Mouse (Mus musculus): ENCODE measurements at regions not wholly inside any gene's neighbourhood (a gene's known extent, or its start where the extent isn't known, plus 50 kb on each side); places are given as distances from the start of the nearest gene placed in this dataset.

DNA sequence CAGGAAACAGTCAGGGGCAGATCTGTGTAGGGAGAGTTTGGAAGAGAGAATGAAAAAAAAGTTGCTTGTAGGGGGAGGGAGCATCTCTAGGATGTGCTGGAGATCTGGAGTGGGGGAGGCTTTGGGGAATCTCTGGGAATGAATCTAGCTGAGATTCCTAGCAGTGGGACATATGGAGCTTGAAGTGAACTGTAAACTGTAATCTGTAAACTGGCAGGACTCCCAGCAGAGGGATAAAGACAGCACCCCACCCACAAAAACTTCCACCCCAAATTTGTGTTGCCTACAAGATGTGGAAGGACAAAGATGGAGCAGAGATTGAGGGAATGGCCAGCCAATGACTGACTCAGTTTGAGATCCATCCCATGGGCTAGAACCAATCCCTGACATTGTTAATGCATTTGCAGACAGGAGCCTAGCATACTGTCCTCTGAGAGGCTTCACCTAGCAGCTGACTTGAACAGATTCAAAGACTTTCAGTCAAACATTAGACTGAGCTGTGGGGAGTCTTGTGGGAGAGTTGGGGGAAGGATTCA, 87.7 kb upstream of the Adam6b start:
- no peak overlapping the region for H3K4me3 ChIP-seq (ENCODE audit: low read depth, low read length)
- no peak overlapping the region for H3K9ac ChIP-seq (ENCODE audit: low read length)
- H3K27me3 ChIP-seq (ENCODE audit: control insufficient read depth, insufficient read depth, low read length) = no peaks in the 10 kb centered on the region
- H3K27ac ChIP-seq (ENCODE audit: low read depth, low read length) = no peak overlapping the region
- H3K9me3 ChIP-seq (ENCODE audit: control insufficient read depth, low read length) = no peaks in the 10 kb centered on the region; the same call in 1 of the 2 replicates
- H3K36me3 ChIP-seq (ENCODE audit: control insufficient read depth, insufficient read depth, low read length) = no peaks in the 10 kb centered on the region
- ATAC-seq (replicated peaks; ENCODE audit: low FRiP score) (no peak), DNase-seq (ENCODE audit: low spot score) (no peak)
- no peaks in the 10 kb centered on the region for H3K4me1 ChIP-seq (replicated peaks; ENCODE audit: control insufficient read depth, insufficient read depth, low read length)
- no peak overlapping the region for H3K4me2 ChIP-seq (ENCODE audit: low read depth, low read length, severe bottlenecking)

DNA sequence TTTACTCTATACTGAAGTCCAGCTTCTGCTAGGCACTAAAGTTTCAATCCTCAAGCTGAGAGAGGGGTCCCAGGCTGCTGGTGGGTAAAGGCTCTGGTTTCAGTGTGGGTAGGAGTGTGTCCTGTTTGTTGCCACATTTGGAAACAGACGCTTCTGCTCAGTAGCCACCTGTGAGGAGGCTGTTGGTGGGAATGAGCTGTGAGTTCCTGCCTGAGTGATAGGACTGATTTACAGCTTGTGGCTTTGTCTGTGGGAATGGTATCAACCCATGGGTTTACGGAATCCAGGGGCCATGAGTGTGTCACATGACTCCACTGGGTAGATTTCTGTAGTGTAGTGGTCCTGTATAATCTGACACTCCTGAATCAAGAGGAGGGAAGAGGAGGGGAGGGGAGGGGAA, 86.5 kb upstream of the Adam6b start:
- ATAC-seq (replicated peaks; ENCODE audit: low FRiP score) (no peak), DNase-seq (ENCODE audit: low spot score) (no peak)
- Histone ChIP-seq H3K4me2 (ENCODE audit: low read depth, low read length, severe bottlenecking) (no peak overlapping the region), H3K4me3 (ENCODE audit: low read depth, low read length) (no peak overlapping the region), H3K9ac (ENCODE audit: low read length) (no peak overlapping the region), H3K9me3 (ENCODE audit: control insufficient read depth, low read length) (no peaks in the 10 kb centered on the region; the same call in none of the 2 replicates), H3K36me3 (ENCODE audit: control insufficient read depth, insufficient read depth, low read length) (no peaks in the 10 kb centered on the region), H3K27me3 (ENCODE audit: control insufficient read depth, insufficient read depth, low read length) (no peaks in the 10 kb centered on the region), H3K27ac (ENCODE audit: low read depth, low read length) (no peak overlapping the region), H3K4me1 (replicated peaks; ENCODE audit: control insufficient read depth, insufficient read depth, low read length) (no peaks in the 10 kb centered on the region)
- 82% methylated on average over 2 of the region's 2 CpGs for WGBS

DNA sequence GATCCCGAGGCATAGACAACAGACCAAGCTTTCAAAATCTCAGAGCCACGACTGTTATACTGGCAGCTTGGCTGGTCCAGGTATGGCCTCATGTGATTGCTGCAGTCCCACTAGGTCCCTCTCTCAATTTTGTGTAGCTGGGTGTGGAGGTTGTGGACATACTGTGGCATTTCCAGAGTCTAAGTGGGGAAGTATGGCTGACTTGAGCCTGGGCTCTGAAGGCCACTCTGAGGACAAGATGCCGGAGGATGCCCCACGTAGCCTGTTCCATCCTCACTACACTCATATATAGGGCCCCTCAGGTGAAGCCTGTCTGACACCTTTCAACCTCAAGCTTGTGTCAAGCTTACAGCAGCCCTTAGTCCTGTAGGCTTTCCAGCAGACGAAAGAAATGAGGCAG, 78.2 kb upstream of the Adam6b start:
- Histone ChIP-seq H3K9ac (ENCODE audit: low read length) (no peak overlapping the region), H3K27me3 (ENCODE audit: control insufficient read depth, insufficient read depth, low read length) (no peaks in the 10 kb centered on the region), H3K4me3 (ENCODE audit: low read depth, low read length) (no peak overlapping the region), H3K4me2 (ENCODE audit: low read depth, low read length, severe bottlenecking) (no peak overlapping the region), H3K36me3 (ENCODE audit: control insufficient read depth, insufficient read depth, low read length) (no peaks in the 10 kb centered on the region), H3K4me1 (replicated peaks; ENCODE audit: control insufficient read depth, insufficient read depth, low read length) (no peaks in the 10 kb centered on the region), H3K27ac (ENCODE audit: low read depth, low read length) (no peak overlapping the region), H3K9me3 (ENCODE audit: control insufficient read depth, low read length) (no peaks in the 10 kb centered on the region; the same call in none of the 2 replicates)
- ATAC-seq (replicated peaks; ENCODE audit: low FRiP score) = no peak
- DNase-seq (ENCODE audit: low spot score) = no peak
- WGBS = 82% methylated on average over 5 of the region's 5 CpGs

DNA sequence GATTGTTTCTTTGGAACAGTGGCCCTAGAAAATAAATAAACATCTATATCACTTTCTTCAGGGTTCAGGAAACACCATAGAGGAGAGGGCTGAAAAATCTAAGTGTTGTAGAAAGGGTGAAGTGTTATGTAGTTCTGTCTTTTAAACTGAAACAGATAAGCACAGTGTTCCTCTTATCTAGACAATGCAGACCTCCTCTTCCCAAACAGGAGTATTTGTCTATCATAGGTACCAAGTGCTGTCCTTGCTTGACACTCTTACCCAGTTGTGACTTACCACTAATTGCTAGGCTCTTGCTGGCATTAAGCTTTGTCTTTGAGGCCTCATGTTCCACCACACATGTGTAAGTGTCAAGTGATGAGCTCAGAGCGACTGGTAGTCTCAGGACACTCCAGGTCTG, 75.3 kb upstream of the Adam6b start:
- 59% methylated on average over 1 of the region's 1 CpGs for WGBS
- Histone ChIP-seq H3K4me1 (replicated peaks; ENCODE audit: control insufficient read depth, insufficient read depth, low read length) (no peaks in the 10 kb centered on the region), H3K27me3 (ENCODE audit: control insufficient read depth, insufficient read depth, low read length) (no peaks in the 10 kb centered on the region), H3K27ac (ENCODE audit: low read depth, low read length) (no peak overlapping the region), H3K36me3 (ENCODE audit: control insufficient read depth, insufficient read depth, low read length) (no peaks in the 10 kb centered on the region), H3K9me3 (ENCODE audit: control insufficient read depth, low read length) (no peaks in the 10 kb centered on the region), H3K4me2 (ENCODE audit: low read depth, low read length, severe bottlenecking) (no peak overlapping the region), H3K9ac (ENCODE audit: low read length) (no peak overlapping the region), H3K4me3 (ENCODE audit: low read depth, low read length) (no peak overlapping the region)
- ATAC-seq (replicated peaks; ENCODE audit: low FRiP score) (no peak), DNase-seq (ENCODE audit: low spot score) (no peak)

DNA sequence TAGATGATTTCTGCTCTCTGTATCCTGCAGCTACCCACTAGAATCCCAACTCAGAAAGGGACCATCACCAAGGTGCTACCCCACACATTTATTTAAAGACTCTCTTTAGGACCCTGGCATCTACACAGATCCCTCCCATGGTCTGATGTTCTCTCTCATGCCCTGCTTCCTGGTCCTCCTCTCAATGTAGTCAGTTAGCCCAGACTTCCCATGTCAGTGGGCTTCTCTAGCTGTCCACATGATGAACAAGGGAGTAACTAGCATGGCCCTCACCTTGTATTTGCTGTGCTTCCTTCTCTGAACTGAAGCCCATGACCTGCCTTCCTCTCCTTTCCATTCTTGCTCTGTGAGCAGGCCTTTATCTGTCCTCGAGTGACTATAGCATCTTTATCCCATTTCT, 71.8 kb upstream of the Adam6b start:
- no peaks in the 10 kb centered on the region for H3K9me3 ChIP-seq (ENCODE audit: control insufficient read depth, low read length)
- WGBS = 73% methylated on average over 1 of the region's 1 CpGs
- H3K4me2 ChIP-seq (ENCODE audit: low read depth, low read length, severe bottlenecking) = no peak overlapping the region
- no peak overlapping the region for H3K9ac ChIP-seq (ENCODE audit: low read length)
- H3K4me1 ChIP-seq (replicated peaks; ENCODE audit: control insufficient read depth, insufficient read depth, low read length) = no peaks in the 10 kb centered on the region
- no peak overlapping the region for H3K4me3 ChIP-seq (ENCODE audit: low read depth, low read length)
- H3K36me3 ChIP-seq (ENCODE audit: control insufficient read depth, insufficient read depth, low read length) = no peaks in the 10 kb centered on the region
- ATAC-seq (replicated peaks; ENCODE audit: low FRiP score) (no peak), DNase-seq (ENCODE audit: low spot score) (no peak)
- H3K27ac ChIP-seq (ENCODE audit: low read depth, low read length) = no peak overlapping the region
- no peaks in the 10 kb centered on the region for H3K27me3 ChIP-seq (ENCODE audit: control insufficient read depth, insufficient read depth, low read length)

DNA sequence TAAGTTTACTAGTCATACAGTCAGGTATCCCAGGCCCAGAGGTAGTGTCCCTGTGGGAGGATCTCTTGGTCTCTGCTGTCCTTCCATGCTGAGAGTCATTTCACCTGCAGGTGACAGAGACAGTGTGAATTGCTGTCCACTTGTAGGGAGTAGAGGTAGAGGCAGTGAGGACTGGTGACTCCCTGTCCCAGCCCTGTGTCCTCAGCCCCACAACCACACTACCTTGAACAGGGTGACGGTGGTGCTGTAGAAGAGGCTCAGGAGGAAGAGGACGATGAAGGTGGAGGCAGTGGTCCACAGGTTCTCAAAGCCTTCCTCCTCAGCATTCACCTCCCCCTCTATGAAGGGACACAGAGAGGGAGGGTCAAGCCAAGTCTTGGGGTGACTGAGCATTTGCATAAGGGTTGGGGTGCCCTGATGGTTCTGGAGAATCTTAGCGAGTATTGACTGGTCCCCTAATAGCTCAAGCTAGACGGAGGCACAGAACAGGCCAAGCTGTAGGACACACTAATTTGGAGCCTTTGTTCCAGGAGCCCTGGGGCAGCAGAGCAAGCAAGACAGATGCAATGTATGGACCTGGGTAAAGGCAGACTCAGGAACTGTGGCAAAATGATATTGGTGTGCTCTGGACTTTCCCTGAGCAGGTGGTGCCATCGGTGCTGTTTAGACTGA, 70.4 kb upstream of the Adam6b start:
- Histone ChIP-seq H3K4me2 (ENCODE audit: low read depth, low read length, severe bottlenecking) (no peak overlapping the region), H3K27ac (ENCODE audit: low read depth, low read length) (no peak overlapping the region), H3K9me3 (ENCODE audit: control insufficient read depth, low read length) (no peaks in the 10 kb centered on the region), H3K36me3 (ENCODE audit: control insufficient read depth, insufficient read depth, low read length) (no peaks in the 10 kb centered on the region), H3K4me3 (ENCODE audit: low read depth, low read length) (no peak overlapping the region), H3K4me1 (replicated peaks; ENCODE audit: control insufficient read depth, insufficient read depth, low read length) (no peaks in the 10 kb centered on the region), H3K27me3 (ENCODE audit: control insufficient read depth, insufficient read depth, low read length) (no peaks in the 10 kb centered on the region), H3K9ac (ENCODE audit: low read length) (no peak overlapping the region)
- no peak for ATAC-seq (replicated peaks; ENCODE audit: low FRiP score)
- 89% methylated on average over 5 of the region's 5 CpGs for WGBS
- no peak for DNase-seq (ENCODE audit: low spot score)

DNA sequence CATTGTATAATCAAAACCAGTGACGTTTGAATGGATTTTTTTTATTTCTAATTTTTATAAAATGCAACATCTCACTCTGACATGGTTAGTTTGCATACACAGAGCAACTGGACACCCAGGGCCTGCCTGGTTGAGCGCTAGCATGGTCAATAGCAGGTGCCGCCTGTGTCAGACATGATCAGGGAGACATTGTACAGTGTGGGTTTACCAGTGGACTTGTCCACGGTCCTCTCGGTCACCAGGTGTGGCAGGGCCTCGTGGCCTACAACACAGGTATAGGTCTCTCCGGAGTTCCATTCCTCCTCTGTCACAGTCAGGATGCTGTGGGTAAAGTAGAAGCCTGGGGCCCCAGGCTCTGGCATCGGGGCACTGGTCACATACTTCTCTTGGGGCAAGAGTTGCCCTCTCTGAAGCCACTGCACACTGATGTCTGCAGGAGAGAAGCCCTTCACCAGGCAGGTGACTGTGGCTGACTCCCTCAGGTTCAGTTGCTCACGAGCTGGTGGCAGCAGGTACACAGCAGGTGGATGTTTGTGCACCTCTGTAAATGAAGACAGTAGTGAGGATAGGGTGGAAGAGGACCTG, 68.5 kb upstream of the Adam6b start:
- no peaks in the 10 kb centered on the region for H3K9me3 ChIP-seq (ENCODE audit: control insufficient read depth, low read length)
- H3K4me2 ChIP-seq (ENCODE audit: low read depth, low read length, severe bottlenecking) = no peak overlapping the region
- 82% methylated on average over 9 of the region's 9 CpGs for WGBS
- no peaks in the 10 kb centered on the region for H3K36me3 ChIP-seq (ENCODE audit: control insufficient read depth, insufficient read depth, low read length)
- ATAC-seq (replicated peaks; ENCODE audit: low FRiP score) (no peak), DNase-seq (ENCODE audit: low spot score) (no peak)
- H3K4me3 ChIP-seq (ENCODE audit: low read depth, low read length) = no peak overlapping the region
- no peaks in the 10 kb centered on the region for H3K4me1 ChIP-seq (replicated peaks; ENCODE audit: control insufficient read depth, insufficient read depth, low read length)
- no peaks in the 10 kb centered on the region for H3K27me3 ChIP-seq (ENCODE audit: control insufficient read depth, insufficient read depth, low read length)
- H3K27ac ChIP-seq (ENCODE audit: low read depth, low read length) = no peak overlapping the region
- no peak overlapping the region for H3K9ac ChIP-seq (ENCODE audit: low read length)

DNA sequence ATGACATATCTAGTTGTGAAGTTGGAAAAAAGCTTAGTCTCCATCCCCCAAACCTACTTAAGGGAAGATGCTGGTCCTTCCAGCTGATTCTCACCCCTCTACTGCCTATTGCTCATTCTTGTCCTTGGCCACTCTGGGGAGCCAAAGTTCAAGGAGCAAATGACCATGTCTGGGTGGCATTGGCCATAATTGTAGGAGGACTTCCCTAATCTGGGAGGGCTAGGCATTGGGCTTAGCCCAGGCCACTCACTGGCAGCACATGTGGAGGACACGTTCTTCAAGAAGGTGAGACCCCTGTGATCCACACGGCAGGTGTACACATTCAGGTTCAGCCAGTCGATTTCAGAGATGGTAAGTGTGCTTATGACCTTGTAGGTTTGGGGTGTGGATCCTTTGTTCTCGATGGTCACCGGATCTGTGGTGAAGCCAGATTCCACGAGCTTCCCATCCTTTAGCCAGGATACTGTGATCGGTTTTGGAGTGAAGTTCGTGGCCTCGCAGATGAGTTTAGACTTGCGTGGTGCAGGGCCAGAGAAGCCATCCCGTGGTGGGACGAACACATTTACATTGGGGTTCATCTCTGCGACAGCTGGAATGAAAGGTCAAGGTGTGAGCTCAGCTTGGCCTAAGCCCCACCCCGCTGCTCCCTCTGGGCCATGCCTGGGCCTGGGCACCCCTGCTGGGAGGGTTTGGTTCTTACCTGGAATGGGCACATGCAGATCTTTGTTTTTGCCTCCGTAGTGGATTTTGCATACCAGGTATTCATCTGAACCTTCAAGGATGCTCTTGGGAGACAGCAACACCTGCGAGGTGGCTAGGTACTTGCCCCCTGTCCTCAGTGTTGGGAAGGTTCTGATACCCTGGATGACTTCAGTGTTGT, 67.4 kb upstream of the Adam6b start:
- 88% methylated on average over 16 of the region's 16 CpGs for WGBS
- Histone ChIP-seq H3K27me3 (ENCODE audit: control insufficient read depth, insufficient read depth, low read length) (no peaks in the 10 kb centered on the region), H3K4me3 (ENCODE audit: low read depth, low read length) (no peak overlapping the region), H3K9ac (ENCODE audit: low read length) (no peak overlapping the region), H3K36me3 (ENCODE audit: control insufficient read depth, insufficient read depth, low read length) (no peaks in the 10 kb centered on the region), H3K4me2 (ENCODE audit: low read depth, low read length, severe bottlenecking) (no peak overlapping the region), H3K9me3 (ENCODE audit: control insufficient read depth, low read length) (no peaks in the 10 kb centered on the region), H3K27ac (ENCODE audit: low read depth, low read length) (no peak overlapping the region), H3K4me1 (replicated peaks; ENCODE audit: control insufficient read depth, insufficient read depth, low read length) (no peaks in the 10 kb centered on the region)
- DNase-seq (ENCODE audit: low spot score) = no peak
- ATAC-seq (replicated peaks; ENCODE audit: low FRiP score) = no peak
